Mouse (Mus musculus): ENCODE measurements at regions not wholly inside any gene's neighbourhood (a gene's known extent, or its start where the extent isn't known, plus 50 kb on each side); places are given as distances from the start of the nearest gene placed in this dataset.

DNA sequence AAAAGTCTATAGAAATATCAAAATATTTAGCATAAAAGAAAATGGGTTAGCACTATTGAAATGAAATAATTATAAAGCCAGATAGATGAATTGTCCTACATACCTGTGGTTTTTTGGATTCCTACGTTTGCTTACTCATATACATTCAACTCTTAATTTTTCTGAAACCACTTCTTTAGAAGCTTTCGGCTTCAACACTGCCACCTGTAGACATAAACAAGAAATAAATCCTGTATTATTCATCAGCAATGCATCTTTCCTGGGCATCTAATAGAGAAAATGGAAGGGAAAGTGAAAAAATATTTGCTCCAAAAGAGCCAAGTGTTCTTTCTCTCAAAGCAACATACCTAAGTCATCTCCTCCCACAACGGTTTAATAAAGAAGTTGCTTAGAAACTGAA is 245.7 kb downstream of the Tex13c3 start:
- TF ChIP-seq POLR2A (IDR thresholded peaks at IDR 0.05; ENCODE audit: extremely low read depth, insufficient read depth, low read length), result no peak
- TF ChIP-seq CTCF (IDR thresholded peaks at IDR 0.05; ENCODE audit: low read depth, low read length), result no peak

Measured in liver, adult 2 months (tissue).